Mouse (Mus musculus): ENCODE measurements at regions not wholly inside any gene's neighbourhood (a gene's known extent, or its start where the extent isn't known, plus 50 kb on each side); places are given as distances from the start of the nearest gene placed in this dataset.

DNA sequence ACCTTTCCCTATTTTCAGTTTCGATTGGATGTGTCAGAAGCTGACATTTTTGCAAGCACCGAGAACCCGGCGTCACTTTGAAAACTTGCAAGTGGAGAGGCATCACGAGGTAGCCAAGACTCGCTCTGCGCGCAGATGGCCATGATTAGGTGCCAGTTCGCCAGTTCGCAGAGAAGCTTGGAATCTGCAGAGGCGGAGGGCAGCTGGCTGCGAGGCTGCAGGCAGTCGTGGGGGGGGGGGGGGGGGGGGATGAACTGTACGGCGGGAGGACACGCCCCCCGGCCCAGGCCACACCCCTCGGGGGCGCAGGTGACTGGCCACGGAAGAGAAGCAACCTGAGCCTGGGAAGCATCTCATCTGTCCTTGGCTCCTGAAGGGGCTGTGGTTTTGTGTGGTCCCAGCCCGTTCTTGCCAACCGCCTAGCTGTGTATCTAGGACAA, 74.6 kb upstream of the Vrk1 start:
- no peaks in the 10 kb centered on the region for H3K9me3 ChIP-seq (replicated peaks; ENCODE audit: control insufficient read depth, low read length)
- H3K4me1 ChIP-seq (ENCODE audit: control insufficient read depth, insufficient read depth), result no peaks in the 10 kb centered on the region
- peak overlapping the region; percentile 26 for H3K4me3 ChIP-seq (ENCODE audit: low read depth, low read length)
- H3K36me3 ChIP-seq (replicated peaks; ENCODE audit: control insufficient read depth, insufficient read depth, low read length), result no peaks in the 10 kb centered on the region
- ATAC-seq (ENCODE audit: insufficient read depth, low read depth) (no peak), DNase-seq (ENCODE audit: low spot score) (no peak)
- WGBS, result 7% methylated on average over 20 of the region's 22 CpGs
- H3K27me3 ChIP-seq (ENCODE audit: control insufficient read depth, insufficient read depth, low read length), result peaks cover 19% of the 10 kb centered on the region
- TF ChIP-seq CTCF (IDR thresholded peaks at IDR 0.05; ENCODE audit: low read depth) (no peak), EP300 (IDR thresholded peaks at IDR 0.05; ENCODE audit: low read depth) (no peak)
- peak overlapping the region; percentile 49 for H3K4me2 ChIP-seq (ENCODE audit: low read depth, low read length)
- no peak overlapping the region for H3K9ac ChIP-seq (replicated peaks; ENCODE audit: low read depth, low read length)
- no peak overlapping the region for H3K27ac ChIP-seq (ENCODE audit: low read depth)

DNA sequence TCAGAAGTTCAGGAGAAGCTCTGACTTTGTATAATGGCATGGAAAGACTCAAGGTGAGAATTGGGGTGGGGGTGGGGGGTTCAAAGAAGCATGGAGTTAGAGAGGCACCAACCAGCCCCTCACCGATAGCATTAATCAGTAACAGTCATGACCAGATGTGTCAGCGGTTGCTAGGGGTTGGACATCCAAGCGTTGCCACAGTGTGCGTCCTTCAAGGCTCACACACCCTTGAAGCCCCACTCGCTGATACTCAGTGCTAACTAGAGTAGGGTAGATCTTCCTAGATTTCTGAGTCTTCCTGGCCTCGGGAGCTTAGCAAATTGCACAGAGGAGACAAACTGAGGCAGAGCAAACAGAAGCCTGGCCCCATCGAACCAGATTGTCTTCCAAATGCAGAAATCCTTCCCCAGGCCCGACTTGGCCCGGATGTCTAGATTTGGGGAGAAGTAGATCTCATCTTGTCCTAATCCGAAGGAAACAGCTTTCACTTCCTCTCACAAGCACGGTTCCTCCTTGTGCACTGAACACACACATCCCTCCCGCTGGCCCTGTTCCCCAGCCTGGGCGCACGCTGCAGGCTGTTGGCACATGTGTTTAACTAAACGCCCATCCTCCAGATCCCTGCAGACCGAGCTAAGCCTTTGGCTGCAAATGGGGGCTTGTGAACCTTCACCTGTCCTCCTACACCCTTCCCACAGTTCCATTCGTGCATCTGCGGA, 73.1 kb upstream of the Vrk1 start:
- no peak overlapping the region for H3K9ac ChIP-seq (replicated peaks; ENCODE audit: low read depth, low read length)
- ATAC-seq (ENCODE audit: insufficient read depth, low read depth), result no peak; the same call in 1 of the 2 replicates
- H3K36me3 ChIP-seq (replicated peaks; ENCODE audit: control insufficient read depth, insufficient read depth, low read length), result no peaks in the 10 kb centered on the region
- no peaks in the 10 kb centered on the region for H3K9me3 ChIP-seq (replicated peaks; ENCODE audit: control insufficient read depth, low read length)
- no peak overlapping the region for H3K4me3 ChIP-seq (ENCODE audit: low read depth, low read length)
- H3K27me3 ChIP-seq (ENCODE audit: control insufficient read depth, insufficient read depth, low read length), result peaks cover 19% of the 10 kb centered on the region
- no peak for TF ChIP-seq CTCF (IDR thresholded peaks at IDR 0.05; ENCODE audit: low read depth)
- TF ChIP-seq EP300 (IDR thresholded peaks at IDR 0.05; ENCODE audit: low read depth), result no peak
- WGBS, result 69% methylated on average over 18 of the region's 18 CpGs
- no peaks in the 10 kb centered on the region for H3K4me1 ChIP-seq (ENCODE audit: control insufficient read depth, insufficient read depth)
- DNase-seq (ENCODE audit: low spot score), result no peak
- no peak overlapping the region for H3K27ac ChIP-seq (ENCODE audit: low read depth)
- H3K4me2 ChIP-seq (ENCODE audit: low read depth, low read length), result no peak overlapping the region

DNA sequence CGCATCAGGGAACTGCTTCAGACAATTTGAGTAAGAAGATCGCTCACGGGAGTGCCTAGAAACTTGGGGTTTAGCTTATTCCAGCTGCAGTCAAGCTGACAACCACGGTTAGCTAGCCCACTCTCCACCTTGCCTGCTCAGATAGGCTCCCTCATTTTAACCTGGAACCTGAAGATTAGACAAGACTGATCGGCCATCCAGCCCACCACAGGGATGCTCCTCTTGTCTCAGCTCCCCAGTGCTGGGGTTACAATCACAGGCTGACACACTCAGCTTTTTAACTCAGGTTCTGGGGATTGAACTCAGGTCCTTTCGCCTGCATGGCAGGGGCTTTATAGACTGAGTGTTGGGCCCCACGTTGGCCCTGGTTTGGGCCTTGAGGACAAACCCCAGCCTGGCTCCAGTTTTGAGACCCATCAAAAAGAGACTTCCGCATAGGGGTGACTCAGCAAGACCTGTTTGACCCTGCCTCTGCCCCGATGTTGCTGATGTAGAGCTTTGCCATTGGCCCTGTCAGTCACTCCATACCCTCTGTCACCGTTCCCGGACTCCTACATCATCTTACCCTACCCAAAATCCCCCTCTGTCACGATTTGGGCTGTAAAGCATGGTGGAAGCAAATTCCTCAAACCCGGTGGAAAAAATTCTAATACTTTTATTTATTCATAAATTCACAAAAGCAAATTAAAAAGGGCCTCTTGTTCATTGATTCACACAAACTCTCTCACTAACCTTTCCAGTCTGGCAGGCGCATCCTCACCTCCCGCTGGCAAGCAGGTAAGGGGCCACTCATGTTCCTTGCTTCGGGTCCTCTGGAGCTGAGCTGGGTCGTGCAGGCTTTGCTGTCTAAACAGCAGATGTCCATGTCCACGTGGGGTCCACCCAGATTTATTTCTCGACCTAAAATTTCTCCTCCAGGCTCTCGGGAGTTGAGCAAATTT, 67.6 kb upstream of the Vrk1 start:
- TF ChIP-seq EP300 (IDR thresholded peaks at IDR 0.05; ENCODE audit: low read depth) (no peak), CTCF (IDR thresholded peaks at IDR 0.05; ENCODE audit: low read depth) (no peak)
- Histone ChIP-seq H3K4me3 (ENCODE audit: low read depth, low read length) (no peak overlapping the region), H3K9ac (replicated peaks; ENCODE audit: low read depth, low read length) (no peak overlapping the region), H3K4me1 (ENCODE audit: control insufficient read depth, insufficient read depth) (no peaks in the 10 kb centered on the region), H3K27me3 (ENCODE audit: control insufficient read depth, insufficient read depth, low read length) (no peaks in the 10 kb centered on the region), H3K9me3 (replicated peaks; ENCODE audit: control insufficient read depth, low read length) (no peaks in the 10 kb centered on the region), H3K27ac (ENCODE audit: low read depth) (no peak overlapping the region), H3K36me3 (replicated peaks; ENCODE audit: control insufficient read depth, insufficient read depth, low read length) (no peaks in the 10 kb centered on the region), H3K4me2 (ENCODE audit: low read depth, low read length) (no peak overlapping the region)
- no peak for DNase-seq (ENCODE audit: low spot score)
- WGBS, result 68% methylated on average over 20 of the region's 20 CpGs
- no peak for ATAC-seq (ENCODE audit: insufficient read depth, low read depth)

DNA sequence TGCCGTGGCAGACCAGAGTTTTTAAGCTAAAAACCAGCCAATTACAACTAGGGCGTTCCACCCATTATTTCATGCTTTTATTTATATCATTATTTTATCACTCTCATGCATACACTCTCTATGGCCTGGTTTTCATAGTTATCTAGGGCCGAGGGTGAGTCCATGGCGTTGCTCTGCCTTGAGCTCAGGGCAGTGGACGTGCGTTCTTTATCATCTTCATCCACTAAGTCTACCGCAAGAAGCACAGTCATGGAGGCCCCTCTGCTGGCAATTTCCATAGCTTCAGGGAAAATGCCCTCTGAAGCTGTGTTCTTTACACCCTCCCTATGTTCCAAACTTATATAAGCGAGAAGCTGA, 67.0 kb upstream of the Vrk1 start:
- Histone ChIP-seq H3K4me3 (ENCODE audit: low read depth, low read length) (no peak overlapping the region), H3K36me3 (replicated peaks; ENCODE audit: control insufficient read depth, insufficient read depth, low read length) (no peaks in the 10 kb centered on the region), H3K27ac (ENCODE audit: low read depth) (no peak overlapping the region), H3K9ac (replicated peaks; ENCODE audit: low read depth, low read length) (no peak overlapping the region), H3K27me3 (ENCODE audit: control insufficient read depth, insufficient read depth, low read length) (no peaks in the 10 kb centered on the region), H3K4me1 (ENCODE audit: control insufficient read depth, insufficient read depth) (no peaks in the 10 kb centered on the region), H3K4me2 (ENCODE audit: low read depth, low read length) (no peak overlapping the region), H3K9me3 (replicated peaks; ENCODE audit: control insufficient read depth, low read length) (no peaks in the 10 kb centered on the region)
- 80% methylated on average over 8 of the region's 8 CpGs for WGBS
- TF ChIP-seq EP300 (IDR thresholded peaks at IDR 0.05; ENCODE audit: low read depth), result no peak
- TF ChIP-seq CTCF (IDR thresholded peaks at IDR 0.05; ENCODE audit: low read depth), result no peak
- ATAC-seq (ENCODE audit: insufficient read depth, low read depth) (no peak), DNase-seq (ENCODE audit: low spot score) (no peak)

DNA sequence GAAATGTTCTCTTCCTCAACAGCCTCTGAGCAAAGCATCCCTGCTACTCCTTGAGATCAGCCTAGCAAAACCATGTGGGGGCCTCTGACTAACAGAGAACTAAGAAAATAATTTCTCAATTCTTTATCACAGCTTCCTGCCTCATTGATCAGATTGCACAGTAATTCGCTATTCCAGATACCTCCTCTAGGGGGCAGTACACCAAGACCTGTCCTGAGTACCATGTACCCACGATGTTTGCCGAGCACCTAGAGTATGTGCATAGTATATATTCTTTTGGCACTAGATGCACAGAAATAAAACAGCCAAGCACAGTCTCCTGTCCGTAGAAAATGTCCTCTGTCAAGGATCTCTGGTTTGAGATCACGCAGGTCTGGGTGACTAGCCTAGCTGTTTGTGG, 62.7 kb upstream of the Vrk1 start:
- Histone ChIP-seq H3K27me3 (ENCODE audit: control insufficient read depth, insufficient read depth, low read length) (no peaks in the 10 kb centered on the region), H3K9ac (replicated peaks; ENCODE audit: low read depth, low read length) (no peak overlapping the region), H3K27ac (ENCODE audit: low read depth) (no peak overlapping the region), H3K4me1 (ENCODE audit: control insufficient read depth, insufficient read depth) (no peaks in the 10 kb centered on the region), H3K4me3 (ENCODE audit: low read depth, low read length) (no peak overlapping the region), H3K36me3 (replicated peaks; ENCODE audit: control insufficient read depth, insufficient read depth, low read length) (no peaks in the 10 kb centered on the region), H3K9me3 (replicated peaks; ENCODE audit: control insufficient read depth, low read length) (no peaks in the 10 kb centered on the region), H3K4me2 (ENCODE audit: low read depth, low read length) (no peak overlapping the region)
- TF ChIP-seq CTCF (IDR thresholded peaks at IDR 0.05; ENCODE audit: low read depth), result no peak
- TF ChIP-seq EP300 (IDR thresholded peaks at IDR 0.05; ENCODE audit: low read depth), result no peak
- ATAC-seq (ENCODE audit: insufficient read depth, low read depth) (no peak), DNase-seq (ENCODE audit: low spot score) (no peak)
- WGBS, result 47% methylated on average over 5 of the region's 5 CpGs
